Mouse (Mus musculus) brain, embryonic 18.5 days (tissue): ENCODE results near the gene Hoxb4.

ENCODE experiments used
- DNase-seq: peaks from one replicate; pipeline ENCODE4 v3.0.0-alpha.2; 2012; ENCODE audit warnings: low read depth, low spot score

Hoxb4 gene

GRCm38 (mm10) chr11:96284774-96285734 lies 33.0 kb upstream of the Hoxb4 start:
- no peak for DNase-seq

GRCm38 (mm10) chr11:96285771-96286738 lies 32.0 kb upstream of the Hoxb4 start, which contains the start of gene Hoxb7:
Gene Hoxb7, plus strand, starts transcription at chr11:96286623.
- DNase-seq: no peak

DNA sequence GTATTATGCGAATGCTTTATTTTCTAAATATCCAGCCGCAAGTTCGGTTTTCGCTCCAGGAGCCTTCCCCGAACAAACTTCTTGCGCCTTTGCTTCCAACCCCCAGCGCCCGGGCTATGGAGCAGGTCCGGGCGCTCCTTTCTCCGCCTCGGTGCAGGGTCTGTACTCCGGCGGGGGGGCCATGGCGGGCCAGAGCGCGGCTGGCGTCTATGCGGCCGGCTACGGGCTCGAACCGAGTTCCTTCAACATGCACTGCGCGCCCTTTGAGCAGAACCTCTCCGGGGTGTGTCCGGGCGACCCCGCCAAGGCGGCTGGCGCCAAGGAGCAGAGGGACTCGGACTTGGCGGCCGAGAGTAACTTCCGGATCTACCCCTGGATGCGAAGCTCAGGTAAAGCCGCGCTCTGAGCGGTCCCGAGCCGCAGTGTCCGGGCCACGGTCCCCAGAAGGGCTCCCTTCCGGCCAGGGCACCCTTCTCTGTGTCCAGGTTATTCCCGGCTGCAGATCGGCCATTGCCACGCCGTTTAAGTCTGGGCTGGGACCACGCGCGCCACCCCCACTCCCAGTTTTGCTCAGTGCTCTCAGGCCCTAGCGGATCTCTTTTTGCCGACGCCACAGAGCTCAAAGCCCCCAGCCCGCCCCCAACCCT lies 31.2 kb upstream of the Hoxb4 start:
- no peak for DNase-seq

DNA sequence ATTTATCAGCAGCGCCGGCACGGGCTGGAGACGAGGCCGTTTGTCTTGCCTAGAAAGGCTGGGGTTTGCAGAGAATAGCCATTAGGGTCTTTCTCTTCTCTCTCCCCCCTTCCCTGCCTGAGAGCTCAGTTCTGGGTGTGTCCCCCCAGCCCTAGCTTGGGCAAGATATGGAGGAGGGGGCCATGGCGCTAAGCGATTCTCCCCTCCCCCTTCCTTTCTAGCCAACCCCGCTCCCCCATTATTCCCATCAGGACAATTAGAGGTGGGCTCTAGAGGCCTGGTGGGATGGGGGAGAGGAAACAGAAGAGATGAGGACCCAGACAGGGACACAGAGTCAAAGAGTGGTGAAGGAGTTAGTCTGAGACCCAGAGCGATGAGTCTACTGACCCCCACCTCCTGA lies 30.7 kb upstream of the Hoxb4 start:
- DNase-seq: no peak

- DNase-seq: no peak
Observed at GRCm38 (mm10) chr11:96288455-96289221, 29.4 kb upstream of the Hoxb4 start.

DNA sequence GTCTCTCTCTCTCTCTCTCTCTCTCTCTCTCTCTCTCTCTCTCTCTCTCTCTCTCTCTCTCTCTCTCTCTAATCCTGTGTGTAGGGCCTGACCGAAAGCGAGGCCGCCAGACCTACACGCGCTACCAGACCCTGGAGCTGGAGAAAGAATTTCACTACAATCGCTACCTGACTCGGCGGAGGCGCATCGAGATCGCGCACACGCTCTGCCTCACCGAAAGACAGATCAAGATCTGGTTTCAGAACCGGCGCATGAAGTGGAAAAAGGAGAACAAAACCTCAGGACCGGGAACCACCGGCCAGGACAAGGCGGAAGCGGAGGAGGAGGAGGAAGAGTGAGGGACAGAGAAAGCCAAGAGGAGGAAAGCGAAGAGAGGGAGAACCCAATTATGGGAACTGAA lies 28.8 kb upstream of the Hoxb4 start:
- DNase-seq: no peak

DNA sequence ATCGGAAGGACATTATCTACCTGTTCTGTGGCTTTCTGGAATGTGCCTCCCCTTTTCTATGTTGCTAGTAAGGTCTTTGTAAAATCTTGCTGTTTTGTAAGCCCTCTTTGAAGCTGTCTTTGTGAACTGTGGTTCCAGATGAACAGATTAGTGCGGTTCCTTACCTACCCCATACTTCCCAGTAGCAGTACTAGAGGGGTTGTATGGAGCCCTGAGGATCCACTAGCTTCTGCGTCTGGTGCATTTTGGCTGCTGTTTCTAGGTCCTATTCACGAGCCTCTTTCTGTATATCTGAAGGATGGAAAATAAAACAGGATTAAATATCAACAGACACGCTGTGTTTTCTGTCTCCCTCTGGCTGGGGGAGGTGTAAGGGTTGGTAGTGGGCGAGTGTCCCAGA lies 28.2 kb upstream of the Hoxb4 start:
- no peak for DNase-seq

DNA sequence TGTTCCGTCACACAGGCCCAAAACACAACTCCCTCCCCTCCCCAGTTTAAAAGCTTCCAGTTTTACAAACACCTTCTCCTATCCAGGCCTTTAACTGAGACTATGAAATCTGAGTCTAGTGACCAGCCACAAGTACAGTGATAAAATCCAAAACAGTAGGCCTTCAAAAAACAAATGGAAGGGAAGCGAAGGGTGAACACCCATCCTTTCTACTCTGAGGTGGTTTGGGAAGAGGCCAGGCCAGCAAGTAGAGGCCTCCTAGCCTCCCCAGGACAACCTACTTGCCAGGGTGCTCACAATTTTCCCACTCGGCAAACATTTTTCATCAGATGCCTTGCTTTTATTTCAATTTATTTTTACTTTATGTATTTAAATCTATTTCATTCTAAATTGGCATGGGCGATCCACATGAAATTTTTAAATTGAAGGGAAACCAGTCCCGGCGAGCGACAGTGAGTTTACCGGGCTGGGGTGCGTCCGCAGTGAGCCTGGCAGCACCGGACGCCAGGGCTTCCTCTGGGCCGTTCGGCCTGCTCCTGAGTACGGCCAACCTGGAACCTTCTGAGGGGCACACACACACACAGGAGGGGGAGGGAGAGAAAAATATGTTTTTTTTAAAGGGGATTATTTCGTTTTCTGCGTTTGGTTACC lies 27.2 kb upstream of the Hoxb4 start:
- DNase-seq: no peak

- DNase-seq: no peak
Observed at GRCm38 (mm10) chr11:96291681-96292564, 26.1 kb upstream of the Hoxb4 start, which contains the start of gene Hoxb6. Gene Hoxb6, plus strand, starts transcription at chr11:96292476.

GRCm38 (mm10) chr11:96292565-96293301 lies 25.3 kb upstream of the Hoxb4 start:
- no peak for DNase-seq

- no peak for DNase-seq
Observed at GRCm38 (mm10) chr11:96293302-96293921, 24.7 kb upstream of the Hoxb4 start.

DNA sequence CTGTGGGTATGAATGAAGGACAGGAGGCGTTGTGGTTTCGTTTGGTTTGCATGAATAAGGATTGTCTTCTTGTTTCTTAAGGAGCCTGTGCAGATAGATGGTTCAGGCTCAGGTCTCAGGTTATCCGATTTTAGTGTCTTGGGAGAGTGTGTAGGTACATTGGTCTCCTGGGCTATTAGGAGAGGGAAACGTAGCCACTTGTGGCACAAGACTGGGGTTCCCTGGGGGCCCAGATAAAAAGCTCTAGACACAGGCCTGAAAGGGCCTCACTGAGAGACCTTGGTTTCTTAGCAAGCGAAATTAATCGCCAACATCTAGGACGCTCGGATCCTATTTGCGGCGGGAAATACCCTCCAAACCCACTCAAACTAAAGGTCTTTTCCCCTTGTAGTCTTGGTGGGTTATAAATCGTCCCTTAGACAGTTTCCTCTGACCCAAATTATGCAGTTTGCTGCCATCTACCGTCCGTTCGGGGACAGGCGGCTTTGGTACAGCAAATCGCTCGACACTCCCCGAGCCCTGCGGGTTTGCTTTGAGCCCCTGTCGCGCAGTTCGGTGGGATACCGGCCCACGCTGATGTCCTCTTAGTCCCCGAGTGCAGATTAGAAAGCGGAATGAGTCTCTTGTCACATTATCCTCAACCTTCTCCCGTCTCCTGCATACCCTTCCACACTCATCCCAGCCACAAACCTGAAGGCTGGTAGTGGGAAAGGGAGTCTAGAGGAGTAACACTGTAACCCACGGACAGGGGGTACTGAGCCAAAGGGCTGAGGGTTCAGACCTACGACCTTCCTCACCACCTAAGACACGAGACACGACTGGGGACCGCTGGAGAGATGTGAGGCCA lies 23.6 kb upstream of the Hoxb4 start:
- no peak for DNase-seq

GRCm38 (mm10) chr11:96295092-96295835 lies 22.8 kb upstream of the Hoxb4 start:
- DNase-seq: no peak

DNA sequence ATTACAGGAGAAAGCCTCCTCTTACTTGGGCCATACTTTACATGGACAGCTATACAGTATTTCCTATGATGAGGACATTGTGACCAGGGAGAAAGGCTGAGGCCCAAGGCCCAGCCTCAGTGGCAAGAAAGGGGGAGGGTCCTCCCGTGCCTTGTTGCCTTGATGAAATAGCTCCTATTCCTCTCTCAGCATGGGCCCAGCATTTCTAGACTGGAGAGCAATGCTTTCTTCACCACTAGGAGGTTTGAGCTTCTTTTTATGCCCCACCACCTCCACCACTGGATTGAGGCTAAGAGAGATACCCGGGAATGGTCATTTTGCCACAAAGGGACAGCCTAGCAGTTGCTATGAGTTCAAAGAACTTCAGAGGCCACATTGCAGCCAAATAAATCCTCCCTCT lies 21.1 kb upstream of the Hoxb4 start:
- no peak for DNase-seq

DNA sequence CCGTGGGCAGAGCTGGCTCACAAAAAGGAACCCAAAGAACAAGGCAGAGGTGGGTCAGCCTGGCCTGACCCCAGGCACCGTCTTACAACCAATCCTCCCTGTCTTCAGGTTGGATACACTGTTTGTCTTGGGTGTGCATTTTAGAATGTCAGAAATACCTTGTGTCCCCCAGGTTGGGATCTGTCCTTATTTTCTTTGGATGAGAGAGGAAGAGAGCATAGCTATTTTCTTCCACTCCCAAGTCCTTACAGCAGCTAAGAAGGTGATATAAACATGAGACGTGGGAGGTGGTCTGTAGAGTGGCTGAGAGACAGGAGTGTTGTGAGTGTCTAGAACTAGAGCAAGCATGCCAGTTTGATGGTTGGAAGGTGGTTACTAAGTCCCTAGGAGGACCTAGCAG lies 20.6 kb upstream of the Hoxb4 start:
- DNase-seq: no peak

DNA sequence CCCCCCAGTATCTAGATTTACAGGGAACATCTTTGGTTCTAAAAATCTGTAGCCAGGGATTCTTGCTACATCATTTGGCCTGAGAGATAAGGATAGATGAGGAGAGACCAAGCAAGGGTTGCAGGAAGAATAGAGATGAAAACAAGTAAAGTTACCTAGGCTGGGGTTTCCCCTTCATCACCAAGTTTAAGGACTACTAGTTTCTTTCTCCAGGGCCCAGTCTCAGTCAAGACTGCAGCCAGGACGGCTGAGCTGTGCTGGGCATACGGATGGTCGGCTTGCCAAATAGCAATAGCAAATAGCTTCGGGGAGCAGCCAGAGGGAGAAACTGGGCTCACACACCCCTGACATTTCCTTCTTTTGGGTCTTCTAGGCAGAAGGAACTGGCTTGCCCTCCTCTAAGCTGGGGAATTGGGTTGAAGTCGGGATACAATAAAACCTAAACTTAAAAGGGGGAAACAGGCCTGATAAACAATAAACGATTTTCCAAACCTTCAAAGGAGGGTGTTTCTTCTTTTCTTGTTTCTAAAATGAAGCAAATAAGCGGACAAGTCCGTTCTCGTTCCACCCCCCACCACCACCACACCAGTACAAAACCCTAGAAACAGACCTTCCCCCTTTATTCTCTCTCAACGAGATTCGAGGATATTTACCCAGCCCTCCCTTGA lies 20.0 kb upstream of the Hoxb4 start:
- DNase-seq: no peak
